ENCODE assay signal across 21 mouse cellular contexts in genomic region chr3:53169486-53169885, GRCm38 (mm10).
A peak's percentile ranks its signal among the peaks of the same experiment; 100 is the strongest.
DNase-seq lines count a peak whose midpoint lies in the region; ATAC-seq and TF ChIP-seq lines count a peak whose summit lies in the region.
"Had no signal": no experiment of that assay in that cellular context is flagged by ENCODE, and none has a peak within 500 bp of the region (broad histone marks: within the 10 kb centered on the region; RNA-seq: fewer than 3 reads in every experiment).

No protein-coding gene starts in this region.

- no peaks in the 10 kb centered on the region for H3K9me3 ChIP-seq in limb, embryonic 14.5 days (ENCODE audit: control insufficient read depth, low read length)
- no peaks in the 10 kb centered on the region for H3K9me3 ChIP-seq in limb, embryonic 10.5 days (replicated peaks)
- H3K9me3 ChIP-seq: hindbrain, embryonic 13.5 days; limb, embryonic 15.5 days; liver, embryonic 15.5 days; neural tube, embryonic 12.5 days had no signal

- no peak overlapping the region for H3K27ac ChIP-seq in limb, embryonic 14.5 days (replicated peaks; ENCODE audit: low read depth, low read length)
- H3K27ac ChIP-seq in limb, embryonic 10.5 days: no peak overlapping the region
- peak overlapping the region; percentile 64 for H3K27ac ChIP-seq in embryonic fibroblast, embryonic 13.5 days (ENCODE audit: insufficient read depth, low read length)
- H3K27ac ChIP-seq: hindbrain, embryonic 13.5 days; limb, embryonic 15.5 days; liver, embryonic 15.5 days; neural tube, embryonic 12.5 days had no signal

- peak; percentile 17 for DNase-seq in gastrocnemius, postnatal 25 days
- no peak for DNase-seq in gastrocnemius, adult 8-10 months (ENCODE audit: low spot score in 2 of 2)
- DNase-seq in limb, embryonic 14.5 days (ENCODE audit: low spot score): peak; percentile 4
- DNase-seq in limb, embryonic 10.5 days (ENCODE audit: low spot score): no peak
- DNase-seq in 3T3-L1 (ENCODE audit: low read depth, low spot score): peak; percentile 44
- DNase-seq: adrenal gland, adult 2 months; B cell, adult 2 months; cerebellum, adult 8-10 months; kidney, adult 8-10 months; kidney, postnatal 14 days; spleen, adult 18-20 months; thymus, postnatal 25 days had no signal

- H3K4me2 ChIP-seq in limb, embryonic 14.5 days (replicated peaks; ENCODE audit: low read depth, low read length, severe bottlenecking): no peak overlapping the region
- H3K4me2 ChIP-seq: hindbrain, embryonic 13.5 days; limb, embryonic 15.5 days; liver, embryonic 15.5 days; midbrain, embryonic 11.5 days; neural tube, embryonic 12.5 days had no signal

- TF ChIP-seq CTCF in embryonic fibroblast, embryonic 13.5 days (IDR thresholded peaks at IDR 0.05; ENCODE audit: borderline replicate concordance, insufficient read depth, low read length): no peak

- WGBS in limb, embryonic 14.5 days: 67% methylated on average over 3 of the region's 3 CpGs
- 92% methylated on average over 3 of the region's 3 CpGs for WGBS in limb, embryonic 10.5 days

- no peak for TF ChIP-seq POLR2A in limb, embryonic 14.5 days (IDR thresholded peaks at IDR 0.05; ENCODE audit: borderline replicate concordance, extremely low read depth, insufficient read depth, insufficient read length)
- TF ChIP-seq POLR2A in embryonic fibroblast, embryonic 13.5 days (IDR thresholded peaks at IDR 0.05; ENCODE audit: low read depth, low read length): no peak

- H3K4me1 ChIP-seq in limb, embryonic 14.5 days (ENCODE audit: control insufficient read depth, insufficient read depth, low read length): peaks cover 13% of the 10 kb centered on the region
- peaks cover 10% of the 10 kb centered on the region for H3K4me1 ChIP-seq in limb, embryonic 10.5 days
- peaks cover 7% of the 10 kb centered on the region; the same call in 1 of the 2 replicates for H3K4me1 ChIP-seq in embryonic fibroblast, embryonic 13.5 days (ENCODE audit: control insufficient read depth, insufficient read depth, low read length)
- H3K4me1 ChIP-seq: liver, embryonic 15.5 days; neural tube, embryonic 12.5 days had no signal

- no peak overlapping the region for H3K9ac ChIP-seq in limb, embryonic 14.5 days (ENCODE audit: low read depth, low read length, severe bottlenecking)
- H3K9ac ChIP-seq: hindbrain, embryonic 13.5 days; limb, embryonic 15.5 days; liver, embryonic 15.5 days; neural tube, embryonic 12.5 days had no signal

- H3K36me3 ChIP-seq in limb, embryonic 14.5 days (ENCODE audit: control insufficient read depth, insufficient read depth, low read length): no peaks in the 10 kb centered on the region
- no peaks in the 10 kb centered on the region for H3K36me3 ChIP-seq in limb, embryonic 10.5 days
- H3K36me3 ChIP-seq: hindbrain, embryonic 13.5 days; limb, embryonic 15.5 days; liver, embryonic 15.5 days; neural tube, embryonic 12.5 days had no signal

- H3K4me3 ChIP-seq in limb, embryonic 14.5 days (replicated peaks; ENCODE audit: low read length): no peak overlapping the region
- no peak overlapping the region for H3K4me3 ChIP-seq in limb, embryonic 10.5 days
- H3K4me3 ChIP-seq in embryonic fibroblast, embryonic 13.5 days (ENCODE audit: insufficient read depth, low read length): no peak overlapping the region
- H3K4me3 ChIP-seq: hindbrain, embryonic 13.5 days; limb, embryonic 15.5 days; liver, embryonic 15.5 days; neural tube, embryonic 12.5 days had no signal

- no peak for ATAC-seq in limb, embryonic 14.5 days (ENCODE audit: low FRiP score, low read depth)
- no peak for ATAC-seq in erythroid progenitor cell, adult 5-6 weeks (replicated peaks; ENCODE audit: low FRiP score, poor library complexity, severe bottlenecking)
- ATAC-seq: forebrain, embryonic 14.5 days; inflammation-experienced regulatory T-cells, adult 6 months had no signal

- no peaks in the 10 kb centered on the region for H3K27me3 ChIP-seq in limb, embryonic 14.5 days (ENCODE audit: control insufficient read depth, insufficient read depth, low read length)
- no peaks in the 10 kb centered on the region for H3K27me3 ChIP-seq in limb, embryonic 10.5 days (ENCODE audit: low read depth, poor library complexity, severe bottlenecking)
- H3K27me3 ChIP-seq: hindbrain, embryonic 13.5 days; limb, embryonic 15.5 days; liver, embryonic 15.5 days; neural tube, embryonic 12.5 days had no signal

Comparison
In these comparisons a context has a peak if more than half of its experiments do, and no peak if none do; other contexts are left out.
1. DNase-seq: peak in gastrocnemius, postnatal 25 days (single experiment), limb, embryonic 14.5 days (single experiment) and 3T3-L1 (single experiment); none in gastrocnemius, adult 8-10 months (0 of 2) and limb, embryonic 10.5 days (single experiment).